Mouse (Mus musculus): ENCODE data around the gene Zc3h13. TPM values are rescaled to one million over a fixed set of nuclear protein-coding genes. Genes with fewer than 3 reads are reported as not detected.
A peak's percentile ranks its signal among the peaks of the same experiment; 100 is the strongest.

Gene Zc3h13
- polyA plus RNA-seq, 1 experiment from 2014 or later, result 41.0 TPM

DNA sequence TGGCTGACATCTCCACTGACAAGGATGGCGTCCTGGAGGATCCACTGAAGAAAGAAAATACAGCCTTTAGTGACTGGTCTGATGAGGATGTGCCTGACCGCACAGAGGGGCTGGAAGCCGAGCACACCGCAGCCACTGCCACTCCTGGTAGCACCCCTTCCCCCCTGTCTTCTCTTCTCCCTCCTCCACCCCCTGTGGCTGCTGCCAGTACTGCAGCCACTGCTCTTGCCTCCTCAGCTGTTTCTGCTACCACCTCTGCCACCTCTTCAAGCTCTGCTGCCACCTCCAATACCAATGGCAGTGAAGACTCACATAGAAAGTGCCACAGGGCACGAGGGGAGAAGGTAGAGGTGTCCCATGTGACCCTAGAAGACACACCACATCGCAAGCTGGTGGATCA, 46.4 kb downstream of the Zc3h13 start:
- no peak overlapping the region for H3K27ac ChIP-seq (replicated peaks)
- H3K4me3 ChIP-seq (replicated peaks), result no peak overlapping the region
- no peaks in the 10 kb centered on the region for H3K27me3 ChIP-seq (replicated peaks)
- no peaks in the 10 kb centered on the region for H3K4me1 ChIP-seq
- no peaks in the 10 kb centered on the region for H3K9me3 ChIP-seq (replicated peaks)
- H3K4me2 ChIP-seq, result no peak overlapping the region
- no peak overlapping the region for H3K9ac ChIP-seq (replicated peaks)
- no peak for ATAC-seq (ENCODE audit: low FRiP score)
- H3K36me3 ChIP-seq, result peaks cover 42% of the 10 kb centered on the region
- WGBS, result 87% methylated on average over 6 of the region's 6 CpGs

DNA sequence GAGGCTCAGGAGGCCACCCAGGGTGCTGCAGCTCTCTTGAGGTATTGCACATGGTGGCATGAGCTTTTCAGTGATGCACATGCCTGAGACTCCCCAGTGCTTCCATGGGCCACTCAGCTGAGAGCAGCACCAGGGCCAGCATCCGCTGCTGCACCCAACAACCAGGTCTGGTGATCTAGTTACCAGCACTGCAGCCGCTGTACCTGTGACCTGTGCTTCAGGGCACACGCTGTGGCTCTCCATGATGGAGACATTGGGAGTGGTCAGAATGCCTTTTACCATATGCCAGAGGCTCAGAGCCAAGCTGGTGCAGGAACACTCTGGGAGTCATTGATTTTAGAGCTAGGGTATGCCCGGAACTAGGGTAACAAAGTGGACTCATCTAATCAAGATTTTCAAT, 50.1 kb downstream of the Zc3h13 start:
- Histone ChIP-seq H3K9me3 (replicated peaks) (no peaks in the 10 kb centered on the region), H3K4me3 (replicated peaks) (no peak overlapping the region), H3K27ac (replicated peaks) (no peak overlapping the region), H3K9ac (replicated peaks) (no peak overlapping the region), H3K4me2 (no peak overlapping the region), H3K27me3 (replicated peaks) (no peaks in the 10 kb centered on the region), H3K36me3 (peaks cover 49% of the 10 kb centered on the region), H3K4me1 (no peaks in the 10 kb centered on the region)
- 98% methylated on average over 4 of the region's 4 CpGs for WGBS
- no peak for ATAC-seq (ENCODE audit: low FRiP score)

DNA sequence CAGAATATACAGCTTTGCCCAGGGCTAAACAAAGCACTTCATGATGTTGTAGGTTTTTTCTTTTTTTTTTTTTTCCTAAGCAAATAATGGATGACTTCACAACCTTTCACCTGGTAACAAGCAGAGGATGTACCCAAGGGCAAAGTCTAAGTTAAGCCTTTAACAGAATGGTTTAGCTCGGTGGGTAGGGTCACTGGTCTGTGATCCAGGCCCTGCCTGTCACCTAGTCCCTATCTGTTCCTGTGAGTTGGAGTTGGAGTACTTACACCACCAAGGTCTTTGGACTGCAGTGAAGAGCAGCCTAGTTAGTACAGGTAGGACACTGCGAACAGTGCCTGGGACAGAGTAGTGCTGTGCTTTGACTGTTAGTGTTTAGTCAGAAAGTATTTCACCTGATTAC, 53.7 kb downstream of the Zc3h13 start:
- no peak overlapping the region for H3K9ac ChIP-seq (replicated peaks)
- H3K4me2 ChIP-seq, result no peak overlapping the region
- no peak overlapping the region for H3K27ac ChIP-seq (replicated peaks)
- H3K36me3 ChIP-seq, result peaks cover 24% of the 10 kb centered on the region
- no peak for ATAC-seq (ENCODE audit: low FRiP score)
- no peaks in the 10 kb centered on the region for H3K27me3 ChIP-seq (replicated peaks)
- no peaks in the 10 kb centered on the region for H3K4me1 ChIP-seq
- no peak overlapping the region for H3K4me3 ChIP-seq (replicated peaks)
- no peaks in the 10 kb centered on the region for H3K9me3 ChIP-seq (replicated peaks)
- 97% methylated on average over 2 of the region's 2 CpGs for WGBS

DNA sequence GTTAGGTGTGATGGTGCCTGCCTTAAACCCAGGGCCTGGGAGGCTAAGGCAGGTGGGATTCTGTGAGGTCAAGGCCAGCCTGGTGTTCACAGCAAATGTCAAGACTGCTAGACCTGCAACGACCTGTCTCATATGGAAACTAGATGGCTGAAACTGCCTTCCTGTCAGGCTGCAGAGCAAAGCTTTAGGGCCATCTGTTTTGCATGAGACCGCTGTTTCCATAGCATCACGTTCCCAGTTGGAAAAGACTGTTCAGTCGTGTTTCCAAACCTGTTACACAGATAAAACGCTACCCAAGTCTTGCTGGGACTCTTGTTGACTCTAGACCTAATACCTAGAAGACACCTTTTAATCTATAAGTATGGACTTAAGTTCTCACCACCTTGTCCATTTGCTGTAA, 61.9 kb downstream of the Zc3h13 start:
- H3K9me3 ChIP-seq (replicated peaks), result no peaks in the 10 kb centered on the region
- H3K36me3 ChIP-seq, result peaks cover 18% of the 10 kb centered on the region
- ATAC-seq (ENCODE audit: low FRiP score), result no peak

DNA sequence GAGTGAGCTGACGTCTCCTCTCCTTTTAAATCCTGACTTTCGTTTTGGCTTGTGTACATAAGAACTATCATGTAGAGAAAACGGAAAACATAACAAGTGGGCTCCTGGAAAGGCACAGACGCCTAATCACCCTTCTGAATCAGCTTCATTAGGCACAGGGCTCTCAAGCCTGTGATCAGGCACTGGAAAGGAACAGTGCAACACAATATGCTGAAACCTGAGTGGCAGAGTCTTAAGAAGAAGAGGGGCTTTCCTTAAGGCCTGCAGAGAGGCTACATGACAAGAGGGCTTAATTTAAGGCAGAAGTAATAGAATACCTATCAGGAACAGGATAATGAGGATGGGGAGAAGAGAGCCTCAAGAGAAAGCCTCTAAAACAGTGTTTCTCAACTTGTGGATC, 67.5 kb downstream of the Zc3h13 start:
- Histone ChIP-seq H3K9ac (replicated peaks) (no peak overlapping the region), H3K27ac (replicated peaks) (no peak overlapping the region), H3K4me2 (no peak overlapping the region), H3K4me3 (replicated peaks) (no peak overlapping the region), H3K27me3 (replicated peaks) (no peaks in the 10 kb centered on the region), H3K9me3 (replicated peaks) (no peaks in the 10 kb centered on the region), H3K36me3 (no peaks in the 10 kb centered on the region), H3K4me1 (no peaks in the 10 kb centered on the region)
- WGBS, result 74% methylated on average over 4 of the region's 4 CpGs
- ATAC-seq (ENCODE audit: low FRiP score), result no peak

More for the DNA sequence above, 61.9 kb downstream of the Zc3h13 start:
- no peak overlapping the region for H3K4me3 ChIP-seq (replicated peaks)
- H3K27me3 ChIP-seq (replicated peaks), result no peaks in the 10 kb centered on the region
- WGBS, result 95% methylated on average over 5 of the region's 5 CpGs
- no peak overlapping the region for H3K9ac ChIP-seq (replicated peaks)
- H3K4me2 ChIP-seq, result no peak overlapping the region
- no peaks in the 10 kb centered on the region for H3K4me1 ChIP-seq
- no peak overlapping the region for H3K27ac ChIP-seq (replicated peaks)

DNA sequence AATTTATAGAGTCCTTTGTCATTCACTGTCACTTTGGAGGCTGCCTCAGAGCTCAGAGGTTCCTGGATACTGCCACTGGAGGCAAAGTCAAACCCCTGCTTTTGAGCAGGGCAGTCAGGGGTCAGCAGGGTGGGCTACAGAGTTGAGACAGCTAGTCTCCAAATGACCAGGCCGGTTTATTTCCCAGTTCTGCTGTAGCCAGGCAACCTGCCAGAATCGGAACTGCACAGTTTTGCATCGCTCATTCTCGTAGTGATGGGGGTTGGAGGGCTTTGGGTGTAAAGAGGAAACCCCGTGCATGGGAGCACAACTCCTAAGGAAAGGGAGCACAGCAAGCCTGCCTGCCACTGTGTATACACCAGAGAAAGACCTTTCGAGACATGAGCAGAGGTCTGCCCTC, 79.1 kb downstream of the Zc3h13 start:
- Histone ChIP-seq H3K27ac (replicated peaks) (no peak overlapping the region), H3K4me2 (no peak overlapping the region), H3K36me3 (no peaks in the 10 kb centered on the region), H3K9ac (replicated peaks) (no peak overlapping the region), H3K27me3 (replicated peaks) (no peaks in the 10 kb centered on the region), H3K4me1 (peaks cover 4% of the 10 kb centered on the region; the same call in 1 of the 2 replicates), H3K4me3 (replicated peaks) (no peak overlapping the region), H3K9me3 (replicated peaks) (no peaks in the 10 kb centered on the region)
- ATAC-seq (ENCODE audit: low FRiP score), result no peak
- WGBS, result 39% methylated on average over 6 of the region's 6 CpGs

DNA sequence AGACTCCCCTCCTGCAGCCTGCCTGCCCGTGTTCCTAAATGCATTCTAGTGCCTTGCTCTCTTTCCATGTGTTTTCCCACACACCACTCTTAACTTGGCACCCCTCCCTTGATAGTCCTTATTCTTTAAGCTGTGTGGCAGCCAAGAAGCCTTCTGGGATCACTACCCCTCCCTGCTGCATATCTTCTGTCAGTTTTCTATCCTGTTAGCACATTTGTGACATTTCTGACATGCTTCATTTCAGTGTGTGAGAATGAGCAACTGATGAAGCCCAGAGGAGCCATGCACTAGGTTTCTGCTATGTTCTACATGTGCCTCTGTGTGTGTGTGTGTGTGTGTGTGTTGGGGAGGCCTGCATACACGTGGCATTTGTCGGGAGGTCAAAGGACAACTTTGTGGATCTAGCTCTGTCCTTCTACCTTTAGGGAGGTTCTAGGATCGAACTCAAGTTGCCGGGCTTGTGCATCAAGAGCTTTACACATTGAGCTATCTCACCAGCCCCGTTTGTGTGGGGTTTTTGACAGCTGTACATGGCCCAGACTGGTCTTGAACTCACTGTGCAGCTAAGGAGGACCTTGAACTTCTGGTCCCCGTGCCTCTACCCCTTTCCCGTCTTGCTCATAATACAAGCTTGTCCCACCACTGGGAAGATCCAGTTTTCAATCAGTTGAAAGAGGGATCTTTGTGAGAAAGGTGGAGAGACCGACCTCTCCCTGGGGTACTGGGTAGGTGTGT, 81.3 kb downstream of the Zc3h13 start:
- 89% methylated on average over 9 of the region's 9 CpGs for WGBS
- H3K4me3 ChIP-seq (replicated peaks), result no peak overlapping the region
- ATAC-seq (ENCODE audit: low FRiP score), result no peak

DNA sequence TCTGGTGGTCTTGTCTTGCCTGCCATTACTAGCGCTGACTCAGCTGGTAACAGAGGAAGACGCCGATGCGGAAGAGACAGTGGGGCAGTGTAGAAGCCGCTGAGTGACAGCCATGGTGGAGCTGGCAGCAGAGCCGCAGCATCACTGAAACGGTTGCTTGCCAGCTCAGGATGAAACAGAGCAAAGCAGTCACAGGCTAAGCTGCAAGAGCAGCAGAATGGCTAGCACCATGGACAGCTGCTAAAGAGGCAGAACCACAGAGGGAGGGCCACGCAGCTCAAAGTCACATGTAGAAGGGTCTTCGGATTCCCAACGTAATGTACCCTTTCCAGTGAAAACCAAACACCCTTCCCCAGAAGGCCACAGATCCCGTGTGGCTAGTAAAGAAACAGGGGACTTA, 82.6 kb downstream of the Zc3h13 start:
- H3K27ac ChIP-seq (replicated peaks), result no peak overlapping the region
- WGBS, result 32% methylated on average over 11 of the region's 11 CpGs
- H3K27me3 ChIP-seq (replicated peaks), result no peaks in the 10 kb centered on the region
- no peak for ATAC-seq (ENCODE audit: low FRiP score)
- H3K9me3 ChIP-seq (replicated peaks), result no peaks in the 10 kb centered on the region
- no peak overlapping the region for H3K9ac ChIP-seq (replicated peaks)
- H3K36me3 ChIP-seq, result no peaks in the 10 kb centered on the region
- H3K4me2 ChIP-seq, result no peak overlapping the region
- peaks cover 4% of the 10 kb centered on the region; the same call in 1 of the 2 replicates for H3K4me1 ChIP-seq
- no peak overlapping the region for H3K4me3 ChIP-seq (replicated peaks)

More for the DNA sequence above, 81.3 kb downstream of the Zc3h13 start:
- Histone ChIP-seq H3K4me2 (no peak overlapping the region), H3K9ac (replicated peaks) (no peak overlapping the region), H3K36me3 (no peaks in the 10 kb centered on the region), H3K9me3 (replicated peaks) (no peaks in the 10 kb centered on the region), H3K27ac (replicated peaks) (no peak overlapping the region), H3K4me1 (peaks cover 4% of the 10 kb centered on the region; the same call in 1 of the 2 replicates), H3K27me3 (replicated peaks) (no peaks in the 10 kb centered on the region)

DNA sequence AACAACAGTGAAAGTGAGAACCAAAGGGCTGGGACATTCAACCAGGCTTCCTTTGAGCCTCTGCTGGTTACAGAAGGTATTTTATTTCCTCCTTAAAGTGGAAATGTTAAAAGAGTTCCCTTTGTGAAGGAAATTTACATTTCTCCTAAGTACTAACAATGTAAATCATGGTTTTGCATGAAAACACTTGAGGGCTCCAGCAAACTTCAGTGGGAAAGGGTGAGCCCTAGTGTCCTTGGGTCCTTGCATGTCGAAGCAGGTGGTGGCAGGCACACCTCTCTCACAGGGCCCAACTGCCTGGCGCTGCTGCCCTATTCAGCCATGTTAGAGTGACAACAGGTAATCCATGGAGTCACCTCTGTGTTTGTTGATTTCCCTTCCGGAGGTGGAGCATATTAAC, 83.3 kb downstream of the Zc3h13 start:
- 48% methylated on average over 3 of the region's 3 CpGs for WGBS
- no peaks in the 10 kb centered on the region for H3K27me3 ChIP-seq (replicated peaks)
- no peaks in the 10 kb centered on the region for H3K36me3 ChIP-seq
- ATAC-seq (ENCODE audit: low FRiP score), result no peak
- H3K4me1 ChIP-seq, result peaks cover 4% of the 10 kb centered on the region; the same call in 1 of the 2 replicates
- no peak overlapping the region for H3K9ac ChIP-seq (replicated peaks)
- no peak overlapping the region for H3K4me3 ChIP-seq (replicated peaks)
- no peaks in the 10 kb centered on the region for H3K9me3 ChIP-seq (replicated peaks)
- no peak overlapping the region for H3K4me2 ChIP-seq
- H3K27ac ChIP-seq (replicated peaks), result no peak overlapping the region

DNA sequence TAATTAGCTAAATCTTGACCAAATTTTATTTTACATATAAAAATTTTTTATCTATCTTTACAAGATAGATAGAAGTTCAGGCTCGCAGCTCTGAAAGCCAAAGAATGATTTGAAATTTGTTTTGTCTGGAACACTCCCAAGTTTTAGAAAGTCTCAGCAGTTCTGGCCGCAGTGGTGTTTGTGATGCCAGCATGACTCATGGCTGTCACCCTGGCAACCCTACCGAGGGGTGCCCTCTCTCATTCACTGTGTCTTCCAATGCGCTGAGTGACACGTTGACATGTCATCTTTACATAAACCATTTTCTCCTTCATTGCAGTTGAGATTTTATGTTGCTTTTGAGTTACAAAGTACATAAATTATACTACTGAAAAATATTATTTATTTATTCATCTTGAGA, 85.7 kb downstream of the Zc3h13 start:
- 50% methylated on average over 5 of the region's 5 CpGs for WGBS
- Histone ChIP-seq H3K27me3 (replicated peaks) (no peaks in the 10 kb centered on the region), H3K36me3 (no peaks in the 10 kb centered on the region), H3K27ac (replicated peaks) (no peak overlapping the region), H3K9me3 (replicated peaks) (no peaks in the 10 kb centered on the region), H3K4me3 (replicated peaks) (no peak overlapping the region), H3K9ac (replicated peaks) (no peak overlapping the region), H3K4me2 (no peak overlapping the region), H3K4me1 (no peaks in the 10 kb centered on the region)
- ATAC-seq (ENCODE audit: low FRiP score), result no peak

DNA sequence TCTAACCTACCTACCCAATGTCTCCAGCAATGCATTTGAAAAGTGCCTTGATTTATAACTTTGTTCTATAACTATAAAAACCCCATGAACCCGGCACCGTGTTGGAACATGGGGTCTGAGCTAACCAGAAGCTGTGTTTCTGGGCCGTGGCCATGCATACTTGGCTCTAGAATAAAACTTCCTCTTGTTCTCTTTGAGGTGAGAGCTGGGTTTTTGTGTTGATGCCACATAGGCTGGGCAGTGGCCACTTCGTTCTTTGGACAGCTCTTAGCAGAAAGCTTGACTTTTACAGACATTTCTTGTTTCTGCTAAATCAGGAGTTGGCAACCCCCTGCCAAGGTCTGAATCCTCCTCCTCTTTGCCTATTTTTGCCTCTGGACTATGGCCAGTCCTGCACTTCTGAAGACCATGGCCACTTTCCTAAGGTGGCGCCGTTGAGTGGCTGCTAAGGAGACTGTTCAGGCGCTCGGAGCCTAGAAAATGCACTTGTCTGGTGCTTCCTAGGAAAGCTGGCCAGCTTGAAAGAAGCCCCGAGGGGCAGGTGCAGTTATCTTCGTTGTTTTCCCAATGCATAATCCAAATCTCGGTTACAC, 90.9 kb downstream of the Zc3h13 start:
- no peak; the same call in 1 of the 2 replicates for ATAC-seq (ENCODE audit: low FRiP score)
- WGBS, result 60% methylated on average over 11 of the region's 11 CpGs
- H3K4me3 ChIP-seq (replicated peaks), result no peak overlapping the region
- no peaks in the 10 kb centered on the region for H3K36me3 ChIP-seq
- H3K9ac ChIP-seq (replicated peaks), result no peak overlapping the region
- no peaks in the 10 kb centered on the region for H3K27me3 ChIP-seq (replicated peaks)
- 0 out of 2 replicates have a peak overlapping the region, but pooled peaks have one; percentile 18 for H3K27ac ChIP-seq (replicated peaks)
- no peak overlapping the region for H3K4me2 ChIP-seq
- 0 out of 2 replicates have a peak, but pooled peaks cover 6% of the 10 kb centered on the region for H3K4me1 ChIP-seq
- H3K9me3 ChIP-seq (replicated peaks), result no peaks in the 10 kb centered on the region

DNA sequence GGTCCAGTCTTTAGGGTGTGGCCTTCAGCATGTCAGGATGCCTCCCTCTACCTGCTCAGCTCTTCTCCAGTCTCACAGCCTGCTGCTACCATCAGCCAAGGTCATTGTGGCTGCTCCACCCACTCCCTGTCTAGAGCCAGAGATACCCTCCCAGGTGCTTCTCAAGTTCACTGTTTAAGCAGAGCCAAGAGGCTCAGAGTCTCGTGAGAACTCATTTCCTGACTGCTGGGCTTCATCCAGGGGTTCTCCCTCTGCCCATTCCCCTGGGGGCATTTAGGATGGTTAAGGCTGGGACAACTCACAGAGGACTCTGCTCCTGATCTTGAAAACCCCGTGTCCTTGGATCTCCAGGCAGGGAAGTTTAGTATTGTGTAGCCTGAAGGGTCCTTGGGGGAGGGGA, 92.1 kb downstream of the Zc3h13 start:
- H3K36me3 ChIP-seq, result no peaks in the 10 kb centered on the region
- ATAC-seq (ENCODE audit: low FRiP score), result no peak
- H3K9ac ChIP-seq (replicated peaks), result no peak overlapping the region
- no peak overlapping the region for H3K4me2 ChIP-seq
- 51% methylated on average over 2 of the region's 2 CpGs for WGBS
- H3K27ac ChIP-seq (replicated peaks), result no peak overlapping the region
- 0 out of 2 replicates have a peak, but pooled peaks cover 6% of the 10 kb centered on the region for H3K4me1 ChIP-seq
- H3K4me3 ChIP-seq (replicated peaks), result no peak overlapping the region
- no peaks in the 10 kb centered on the region for H3K27me3 ChIP-seq (replicated peaks)
- H3K9me3 ChIP-seq (replicated peaks), result no peaks in the 10 kb centered on the region
